Mouse (Mus musculus): ENCODE measurements around the gene Brinp3. TPM values are rescaled to one million over a fixed set of nuclear protein-coding genes. Genes with fewer than 3 reads are reported as not detected.

Brinp3 gene
- polyA plus RNA-seq, 1 experiment from 2014 or later = 39.3 TPM

DNA sequence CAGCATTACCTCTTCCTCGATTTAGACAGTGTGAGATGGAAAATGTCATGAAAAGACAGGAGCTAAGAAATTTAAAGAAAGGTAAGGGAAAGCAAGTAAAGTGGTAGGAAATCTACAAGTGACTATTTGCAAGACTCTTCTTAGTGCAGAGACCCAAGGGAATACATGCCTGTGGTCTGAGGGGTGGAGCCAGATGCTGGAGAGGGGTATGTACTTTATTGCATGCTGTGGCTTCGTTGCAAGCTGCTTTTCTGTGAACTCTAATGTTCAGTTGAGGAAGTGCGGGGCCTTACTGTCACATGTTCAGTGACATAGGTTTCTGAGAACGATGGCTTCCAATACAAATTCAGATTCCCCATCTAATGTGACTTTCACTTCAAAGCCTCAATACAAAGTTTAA is 313.2 kb downstream of the Brinp3 start:
- no peaks in the 10 kb centered on the region for H3K27me3 ChIP-seq
- WGBS = 83% methylated on average over 4 of the region's 4 CpGs
- no peaks in the 10 kb centered on the region for H3K4me1 ChIP-seq (replicated peaks)

DNA sequence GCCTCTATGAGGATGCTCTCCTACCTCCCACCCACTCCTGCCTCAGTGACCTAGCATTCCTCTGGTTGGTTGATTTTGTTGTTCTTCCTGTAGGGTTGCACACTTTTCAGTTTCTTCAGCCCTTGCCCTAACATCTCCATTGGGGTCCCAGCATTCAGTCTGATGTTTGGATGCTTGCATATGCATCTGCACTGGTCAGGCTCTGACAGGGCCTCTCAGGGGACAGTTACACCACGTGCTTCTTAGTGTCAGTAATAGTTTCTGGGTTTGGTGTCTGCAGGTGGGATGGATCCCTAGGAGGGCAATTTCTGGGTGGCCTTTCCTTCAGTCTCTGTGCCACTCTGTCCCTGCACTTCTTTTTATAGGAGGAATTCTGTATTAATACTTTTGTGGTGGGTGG is 339.3 kb downstream of the Brinp3 start:
- no peaks in the 10 kb centered on the region for H3K4me1 ChIP-seq (replicated peaks)

More for the DNA sequence above, 313.2 kb downstream of the Brinp3 start:
- Histone ChIP-seq H3K9me3 (no peaks in the 10 kb centered on the region), H3K4me3 (no peak overlapping the region), H3K36me3 (no peaks in the 10 kb centered on the region), H3K27ac (replicated peaks) (no peak overlapping the region), H3K4me2 (no peak overlapping the region), H3K9ac (no peak overlapping the region)
- ATAC-seq (ENCODE audit: low FRiP score, low read depth) = no peak

DNA sequence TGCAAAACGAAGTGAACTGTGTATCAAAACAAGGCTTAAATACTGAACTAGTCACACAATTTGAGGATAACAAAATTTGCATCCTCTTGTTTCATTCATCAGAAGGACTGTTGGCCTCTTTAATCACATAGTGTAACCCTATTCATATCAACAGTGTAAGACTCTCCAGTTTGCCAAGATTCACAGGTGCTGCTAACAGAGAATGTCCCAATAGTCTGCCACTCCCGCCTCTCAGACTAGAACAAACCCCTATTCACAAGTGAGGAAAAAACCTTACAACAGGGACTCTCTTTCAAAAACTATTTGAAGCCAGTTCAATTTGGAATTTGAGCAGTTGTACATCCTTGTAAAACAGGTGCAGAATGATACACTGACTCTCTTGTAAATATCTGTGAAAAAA is 349.5 kb downstream of the Brinp3 start:
- peak; percentile 30; the same call in 1 of the 2 replicates for ATAC-seq (ENCODE audit: low FRiP score, low read depth)

More for the DNA sequence above, 339.3 kb downstream of the Brinp3 start:
- H3K9me3 ChIP-seq = no peaks in the 10 kb centered on the region
- no peak overlapping the region for H3K9ac ChIP-seq
- H3K27me3 ChIP-seq = no peaks in the 10 kb centered on the region
- H3K4me3 ChIP-seq = no peak overlapping the region
- no peak overlapping the region for H3K4me2 ChIP-seq
- ATAC-seq (ENCODE audit: low FRiP score, low read depth) = no peak
- WGBS = 15% methylated on average over 1 of the region's 1 CpGs
- H3K27ac ChIP-seq (replicated peaks) = no peak overlapping the region
- no peaks in the 10 kb centered on the region for H3K36me3 ChIP-seq

DNA sequence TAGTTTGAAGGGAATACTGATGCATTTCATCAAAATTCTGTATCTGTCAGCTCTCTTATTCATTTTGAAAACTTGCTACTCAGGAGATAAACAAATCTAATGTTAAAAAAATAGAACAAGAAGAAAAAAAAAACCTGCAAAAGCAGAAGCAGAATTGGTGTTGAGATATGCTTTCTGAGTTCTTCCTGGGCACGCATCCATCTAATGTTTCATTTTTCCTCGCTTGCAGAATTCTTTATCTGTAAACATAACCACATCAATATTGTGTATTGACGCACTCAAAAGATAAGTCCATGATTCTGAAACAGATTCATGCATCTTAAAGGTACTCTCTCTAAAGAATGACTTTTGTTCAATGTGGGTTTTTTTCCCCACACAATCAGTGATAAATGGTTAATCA is 354.3 kb downstream of the Brinp3 start:
- Histone ChIP-seq H3K4me2 (no peak overlapping the region), H3K4me3 (no peak overlapping the region), H3K27ac (replicated peaks) (no peak overlapping the region), H3K9ac (no peak overlapping the region), H3K36me3 (no peaks in the 10 kb centered on the region), H3K9me3 (no peaks in the 10 kb centered on the region), H3K27me3 (no peaks in the 10 kb centered on the region), H3K4me1 (replicated peaks) (no peaks in the 10 kb centered on the region)
- WGBS = 90% methylated on average over 3 of the region's 3 CpGs
- no peak for ATAC-seq (ENCODE audit: low FRiP score, low read depth)

More for the DNA sequence above, 349.5 kb downstream of the Brinp3 start:
- Histone ChIP-seq H3K4me1 (replicated peaks) (no peaks in the 10 kb centered on the region), H3K27ac (replicated peaks) (no peak overlapping the region), H3K36me3 (no peaks in the 10 kb centered on the region), H3K27me3 (no peaks in the 10 kb centered on the region), H3K9me3 (no peaks in the 10 kb centered on the region), H3K4me3 (no peak overlapping the region), H3K9ac (no peak overlapping the region), H3K4me2 (no peak overlapping the region)
- WGBS = 65% methylated on average over 2 of the region's 2 CpGs

DNA sequence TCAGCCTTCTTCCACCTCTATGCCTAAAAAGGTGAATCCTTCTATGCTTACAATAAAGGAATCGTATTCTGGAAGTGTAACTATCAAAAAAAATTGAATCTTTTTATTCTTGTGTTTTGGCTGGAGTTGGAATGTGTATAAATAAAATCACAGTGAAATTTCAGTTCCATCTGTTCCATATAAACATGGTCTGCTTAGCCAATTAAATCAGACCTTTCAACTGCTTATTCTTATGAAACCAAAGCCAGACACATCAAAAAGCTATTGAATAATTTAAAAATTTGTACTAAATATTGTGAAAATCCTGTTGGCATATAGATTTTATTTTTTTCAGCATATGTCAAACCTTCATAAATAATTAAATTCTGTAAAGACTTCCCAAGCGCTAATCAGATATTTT is 355.6 kb downstream of the Brinp3 start:
- H3K4me1 ChIP-seq (replicated peaks) = no peaks in the 10 kb centered on the region
- no peak overlapping the region for H3K9ac ChIP-seq
- H3K27ac ChIP-seq (replicated peaks) = no peak overlapping the region
- no peaks in the 10 kb centered on the region for H3K27me3 ChIP-seq
- no peak for ATAC-seq (ENCODE audit: low FRiP score, low read depth)
- WGBS = 76% methylated on average over 2 of the region's 2 CpGs
- H3K4me3 ChIP-seq = no peak overlapping the region
- H3K4me2 ChIP-seq = no peak overlapping the region
- H3K36me3 ChIP-seq = no peaks in the 10 kb centered on the region
- no peaks in the 10 kb centered on the region for H3K9me3 ChIP-seq

DNA sequence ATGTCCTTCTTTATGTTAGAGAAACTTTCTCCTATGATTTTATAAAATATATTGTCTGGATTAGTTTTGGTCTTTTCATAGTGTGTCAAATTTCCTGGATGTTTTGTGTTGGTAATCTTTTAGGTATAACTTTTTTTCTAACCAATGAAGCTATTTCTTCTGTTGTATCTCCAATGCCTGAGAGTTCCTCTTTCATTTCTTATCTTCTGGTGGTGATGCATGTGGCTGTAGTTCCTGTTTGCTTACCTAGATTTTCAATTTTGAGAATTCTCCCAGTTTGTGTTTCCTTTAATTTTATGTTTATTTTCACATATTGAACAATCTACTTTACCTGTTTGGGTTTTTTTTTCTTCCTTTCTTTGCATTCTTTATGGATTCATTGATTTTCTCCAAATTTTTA is 404.1 kb downstream of the Brinp3 start:
- ATAC-seq (ENCODE audit: low FRiP score, low read depth) = no peak
- no peaks in the 10 kb centered on the region for H3K36me3 ChIP-seq
- H3K9me3 ChIP-seq = no peaks in the 10 kb centered on the region
- no peak overlapping the region for H3K4me3 ChIP-seq
- H3K4me2 ChIP-seq = no peak overlapping the region
- no peak overlapping the region for H3K9ac ChIP-seq
- no peaks in the 10 kb centered on the region for H3K27me3 ChIP-seq
- no peak overlapping the region for H3K27ac ChIP-seq (replicated peaks)
- H3K4me1 ChIP-seq (replicated peaks) = no peaks in the 10 kb centered on the region

DNA sequence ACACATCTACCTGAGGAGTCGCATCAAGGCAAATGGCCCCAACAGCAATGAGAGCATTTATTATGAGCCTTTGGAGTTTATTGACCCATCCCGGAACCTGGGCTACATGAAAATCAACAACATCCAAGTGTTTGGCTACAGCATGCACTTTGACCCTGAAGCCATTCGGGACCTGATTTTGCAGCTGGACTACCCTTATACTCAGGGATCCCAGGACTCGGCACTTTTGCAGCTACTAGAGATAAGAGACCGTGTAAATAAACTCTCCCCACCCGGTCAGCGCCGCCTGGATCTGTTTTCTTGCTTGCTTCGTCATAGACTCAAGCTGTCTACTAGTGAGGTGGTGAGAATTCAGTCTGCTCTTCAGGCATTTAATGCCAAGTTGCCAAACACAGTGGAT is 407.1 kb downstream of the Brinp3 start:
- WGBS = 91% methylated on average over 9 of the region's 9 CpGs
- H3K4me2 ChIP-seq = no peak overlapping the region
- no peak overlapping the region for H3K27ac ChIP-seq (replicated peaks)
- no peak overlapping the region for H3K9ac ChIP-seq
- no peak for ATAC-seq (ENCODE audit: low FRiP score, low read depth)
- no peak overlapping the region for H3K4me3 ChIP-seq
- H3K27me3 ChIP-seq = no peaks in the 10 kb centered on the region
- H3K9me3 ChIP-seq = no peaks in the 10 kb centered on the region
- no peaks in the 10 kb centered on the region for H3K36me3 ChIP-seq
- no peaks in the 10 kb centered on the region for H3K4me1 ChIP-seq (replicated peaks)

DNA sequence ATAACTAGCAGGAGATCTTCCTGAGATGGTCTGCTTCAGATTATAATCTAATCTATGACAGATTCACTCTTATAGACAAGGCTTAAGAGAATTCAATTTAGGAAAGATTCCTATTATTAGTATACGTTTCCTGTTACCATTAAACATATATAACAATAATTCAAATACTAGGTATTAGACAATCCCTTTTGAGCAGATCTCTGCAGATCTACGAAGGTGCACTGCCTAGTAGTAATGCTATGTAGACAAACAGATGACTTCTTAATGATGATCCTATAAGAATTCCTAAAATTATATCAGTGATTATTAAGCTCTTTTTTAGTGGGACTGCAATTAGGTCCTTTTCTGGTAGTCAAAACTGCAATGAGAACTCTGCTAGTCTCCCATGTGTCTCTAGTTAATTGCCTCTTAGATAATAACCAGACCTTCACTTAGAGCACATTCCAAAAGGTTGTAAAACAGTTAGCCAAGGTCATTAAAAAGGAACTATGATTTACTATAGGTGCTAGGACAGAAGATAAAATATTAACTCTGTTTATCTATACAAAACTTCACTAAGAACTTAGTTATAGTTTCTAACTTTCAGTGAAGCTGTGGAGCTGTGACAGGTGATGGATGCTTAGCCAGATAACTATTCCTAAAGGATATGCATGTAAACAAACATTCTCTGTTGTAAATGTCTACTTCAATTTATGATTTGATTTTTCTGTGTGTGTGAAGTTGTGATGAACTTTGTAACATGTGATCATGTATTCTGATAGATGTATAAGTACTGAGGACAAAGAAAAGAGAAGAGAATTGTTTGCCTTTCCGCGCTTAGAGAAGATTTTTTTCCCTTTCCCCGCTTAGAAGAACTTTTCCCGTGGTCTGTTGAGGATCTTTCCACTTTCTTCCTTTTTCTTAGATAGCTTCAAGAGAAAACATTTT is 445.2 kb downstream of the Brinp3 start:
- 91% methylated on average over 6 of the region's 6 CpGs for WGBS

More for the DNA sequence above, 445.2 kb downstream of the Brinp3 start:
- Histone ChIP-seq H3K4me1 (replicated peaks) (no peaks in the 10 kb centered on the region), H3K36me3 (no peaks in the 10 kb centered on the region), H3K27ac (replicated peaks) (no peak overlapping the region), H3K9ac (no peak overlapping the region), H3K4me3 (no peak overlapping the region), H3K27me3 (no peaks in the 10 kb centered on the region), H3K9me3 (no peaks in the 10 kb centered on the region), H3K4me2 (no peak overlapping the region)
- no peak for ATAC-seq (ENCODE audit: low FRiP score, low read depth)
